Mouse (Mus musculus) heart, postnatal 4 days (tissue): ENCODE measurements around the gene Cyth3. TPM values are rescaled to one million over a fixed set of nuclear protein-coding genes. Genes with fewer than 3 reads are reported as not detected.

ENCODE experiments used
- DNase-seq: peaks from one replicate; pipeline ENCODE4 v3.0.0; 2021
- total RNA-seq, 2 experiments: library from RNA; stranded (reverse); gene quantifications; 2 replicates each; pipeline ENCODE4 v1.2.3; 2021

Cyth3 gene
- total RNA-seq, result 100 to 1,000 TPM in 1 of 2 experiments, 10 to 100 TPM in 1; 95.3 to 102 TPM

DNA sequence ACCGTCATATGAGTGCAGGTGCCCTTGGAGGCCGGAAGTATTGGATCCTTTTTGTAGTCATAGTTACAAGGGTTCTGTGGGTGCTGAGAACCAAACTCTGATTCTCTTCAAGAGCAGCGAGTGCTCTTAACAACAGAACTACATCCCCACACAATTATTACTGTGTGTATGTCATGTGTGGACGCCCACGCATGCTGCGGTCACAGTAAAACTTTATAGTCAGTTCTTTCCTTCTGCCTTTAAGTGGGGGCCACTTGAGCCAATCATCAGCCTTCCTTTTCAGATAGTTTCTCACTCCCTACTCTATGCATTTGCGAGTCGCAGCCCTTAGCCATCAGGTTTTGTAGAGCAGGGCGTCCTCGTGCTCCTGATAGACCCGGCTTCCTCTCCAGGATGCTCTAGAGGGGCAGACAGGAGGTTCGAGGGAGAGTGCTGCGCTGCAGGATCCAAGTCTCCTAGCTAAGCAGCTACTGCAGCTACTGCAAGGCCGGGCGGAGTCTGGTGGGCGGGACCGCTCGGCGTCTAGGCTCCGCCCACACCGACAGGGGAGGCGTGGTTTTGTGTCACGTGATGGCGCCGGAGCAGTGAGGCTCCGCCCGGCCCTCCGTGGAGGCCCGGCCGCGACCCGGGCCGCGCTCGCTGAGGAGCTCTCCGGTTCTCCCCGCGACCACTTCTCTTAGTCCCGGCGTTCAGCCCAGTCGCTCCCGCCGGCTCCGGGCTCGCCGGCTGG, at the start of gene Cyth3:
Cyth3 (plus strand) TSS at position 555 of the 730 bp plus-strand sequence.
- DNase-seq, result peak; percentile 98

GRCm38 (mm10) chr5:143573067-143573466, 49.2 kb upstream of the Cyth3 start:
- no peak for DNase-seq

GRCm38 (mm10) chr5:143574261-143575178, 47.7 kb upstream of the Cyth3 start:
- peak; percentile 50 for DNase-seq

- DNase-seq, result peak; percentile 27
These were observed 42.6 kb upstream of the Cyth3 start for GRCm38 (mm10) chr5:143579537-143580203.

DNA sequence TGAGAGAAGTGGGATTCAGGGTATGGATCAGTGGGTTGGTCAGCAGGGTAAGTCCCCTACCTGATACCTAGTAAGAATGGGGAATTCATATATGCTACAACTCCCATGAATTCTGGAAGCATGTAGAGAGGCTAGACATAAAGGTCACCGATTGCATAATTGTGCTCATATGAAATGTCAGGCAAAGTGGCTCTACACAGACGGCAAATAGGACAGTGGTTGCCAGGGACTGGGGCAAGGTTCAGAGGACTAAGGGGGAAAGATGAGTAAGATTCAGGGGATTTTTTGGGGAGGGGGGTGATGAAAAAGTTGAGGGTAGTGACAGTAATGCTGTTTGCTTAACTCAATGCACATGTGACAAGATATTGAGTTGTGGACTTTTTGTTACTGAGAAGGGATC, 41.3 kb upstream of the Cyth3 start:
- no peak for DNase-seq

GRCm38 (mm10) chr5:143581874-143582273, 40.4 kb upstream of the Cyth3 start:
- DNase-seq, result no peak

- no peak for DNase-seq
These were observed 39.2 kb upstream of the Cyth3 start for GRCm38 (mm10) chr5:143583081-143583480.

- no peak for DNase-seq
These were observed 37.3 kb upstream of the Cyth3 start for GRCm38 (mm10) chr5:143584982-143585381.

DNA sequence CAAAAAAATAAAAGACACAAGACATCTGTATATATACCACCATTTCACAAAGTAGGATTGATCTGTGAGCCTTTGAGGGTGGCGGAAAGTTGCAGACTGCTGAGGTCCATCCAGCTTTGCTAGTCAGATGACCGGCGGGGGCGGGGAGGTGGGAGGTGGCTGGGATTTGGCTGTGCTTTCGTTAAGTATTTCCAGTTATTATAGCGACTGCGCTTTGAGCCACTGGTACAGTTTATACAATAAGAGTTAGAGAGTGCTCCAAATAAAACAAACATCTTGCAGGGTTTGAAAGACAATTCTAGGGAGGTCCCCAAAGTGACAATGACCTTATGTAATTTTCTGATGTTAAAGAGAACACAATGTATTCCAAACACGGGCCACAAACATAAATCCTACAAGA, 35.9 kb upstream of the Cyth3 start:
- DNase-seq, result no peak

DNA sequence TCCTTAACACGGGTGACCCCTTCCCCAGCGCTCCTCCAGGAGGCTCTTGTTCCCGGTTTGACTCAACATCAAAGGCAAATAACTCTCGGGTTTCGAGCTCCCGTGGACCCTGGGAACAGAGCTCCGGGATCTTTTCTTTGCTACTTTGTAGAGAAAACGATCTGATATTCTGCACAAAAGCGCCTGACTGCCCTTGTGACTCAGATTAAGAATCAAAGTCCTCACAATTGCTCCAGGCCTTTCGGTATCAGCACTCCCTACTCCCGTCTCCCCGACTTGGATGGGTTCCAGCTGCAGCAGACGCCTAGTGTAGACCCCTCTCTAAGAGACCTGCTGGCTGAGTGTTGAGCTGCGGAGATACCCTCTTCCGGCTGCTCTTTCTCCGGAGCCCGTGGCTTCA, 33.1 kb upstream of the Cyth3 start:
- peak; percentile 46 for DNase-seq

DNA sequence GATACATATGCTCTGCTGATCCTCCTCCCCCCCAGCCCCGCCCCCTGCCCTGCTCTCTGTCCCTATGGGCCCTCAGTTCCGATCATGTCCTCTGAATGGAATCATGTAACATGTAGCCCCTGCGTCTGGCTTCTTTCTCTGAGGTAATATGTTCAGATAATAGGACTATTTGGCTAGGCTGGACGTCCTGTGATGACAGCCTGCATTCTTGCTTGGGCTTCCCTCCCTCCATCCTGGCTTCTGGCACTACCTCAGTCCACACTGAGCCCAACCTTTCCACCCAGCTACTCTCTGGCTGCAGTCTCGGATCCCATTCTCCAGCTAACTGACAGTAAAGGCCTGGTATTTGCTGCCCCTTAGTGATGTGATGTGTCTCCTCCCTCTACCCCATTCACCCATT, 29.3 kb upstream of the Cyth3 start:
- peak; percentile 62 for DNase-seq

- no peak for DNase-seq
These were observed 28.6 kb upstream of the Cyth3 start for GRCm38 (mm10) chr5:143593563-143594146.

GRCm38 (mm10) chr5:143594291-143595065, 27.8 kb upstream of the Cyth3 start:
- no peak for DNase-seq

GRCm38 (mm10) chr5:143602051-143602450, 20.2 kb upstream of the Cyth3 start:
- peak; percentile 55 for DNase-seq

GRCm38 (mm10) chr5:143604157-143604774, 18.0 kb upstream of the Cyth3 start:
- no peak for DNase-seq

DNA sequence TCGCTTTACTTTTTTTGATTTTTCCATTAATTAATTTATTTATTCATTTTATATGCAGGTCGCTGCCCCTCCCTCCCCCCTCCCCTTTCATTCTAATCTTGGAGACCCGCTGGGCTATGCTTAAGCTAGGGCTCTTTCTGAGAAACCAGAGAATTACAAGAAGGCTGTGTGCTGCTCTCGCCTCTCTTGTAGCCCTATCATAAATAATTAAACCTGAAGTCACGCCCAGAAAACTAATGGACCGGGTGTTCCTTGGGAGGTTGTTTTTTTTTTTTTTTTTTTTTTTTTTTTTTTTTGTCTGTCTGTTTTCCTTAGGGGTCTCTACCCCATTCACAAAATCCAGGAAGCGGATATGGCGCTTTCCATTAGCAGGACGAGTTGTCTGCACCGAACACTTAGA, 15.5 kb upstream of the Cyth3 start:
- no peak for DNase-seq

DNA sequence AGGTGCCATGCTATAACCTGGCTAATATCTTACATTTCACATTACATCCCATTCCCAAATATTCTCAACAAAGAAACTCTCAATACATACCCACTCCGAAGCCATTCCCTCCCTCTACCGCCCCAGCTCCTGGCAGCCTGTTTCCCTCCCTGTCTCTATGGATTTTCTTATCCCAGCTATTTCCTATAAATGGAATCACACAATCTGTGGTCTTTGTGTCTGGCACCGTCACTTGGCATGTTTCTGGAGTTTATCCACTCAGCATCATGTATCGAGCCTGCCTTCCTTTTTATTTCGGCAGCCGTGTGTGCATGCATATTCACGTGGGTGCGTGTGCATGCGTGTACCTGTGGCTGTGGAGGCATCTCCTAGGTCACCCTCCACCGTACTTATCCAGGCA, 14.1 kb upstream of the Cyth3 start:
- DNase-seq, result no peak

DNA sequence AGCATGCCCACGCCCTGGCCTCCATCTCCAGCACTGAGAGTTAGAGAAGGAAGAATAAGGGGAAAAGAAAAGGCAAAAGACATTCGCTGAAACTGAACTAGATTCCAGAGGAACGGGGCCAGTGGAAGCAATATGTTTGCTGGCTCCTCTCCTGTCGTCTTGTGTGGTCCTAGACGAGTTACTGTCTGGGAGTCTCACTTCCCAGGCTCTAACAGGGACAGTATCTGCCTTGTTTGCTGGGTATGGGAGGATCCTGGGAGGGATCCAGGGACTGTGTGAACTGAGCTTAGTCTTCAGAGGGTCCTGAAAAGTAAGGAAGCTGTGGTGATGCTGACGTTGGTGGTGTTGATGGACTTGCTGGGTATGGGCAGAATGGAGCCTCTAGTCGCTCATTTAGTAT, 10.3 kb upstream of the Cyth3 start:
- peak; percentile 41 for DNase-seq

- no peak for DNase-seq
These were observed 9.0 kb upstream of the Cyth3 start for GRCm38 (mm10) chr5:143613265-143613664.

DNA sequence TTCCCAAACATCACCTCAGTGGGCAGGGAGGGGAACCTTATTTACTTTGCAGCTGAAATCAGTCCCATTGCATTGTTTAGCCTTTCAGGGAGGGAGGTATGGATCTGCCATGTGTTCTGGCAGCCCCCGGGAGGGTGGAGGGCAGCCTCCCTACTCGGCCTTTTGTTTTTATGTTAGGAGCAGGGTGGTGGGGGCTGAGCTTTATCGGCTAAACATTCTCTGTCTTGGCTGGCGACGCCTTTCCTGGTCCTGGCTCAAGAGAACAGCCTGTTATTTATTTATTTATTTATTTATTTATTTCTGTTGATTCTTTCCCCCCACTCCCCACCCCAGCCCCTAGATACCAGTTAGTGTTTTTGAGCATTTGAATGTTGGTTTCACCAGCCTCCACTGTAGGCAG, 7.7 kb upstream of the Cyth3 start:
- DNase-seq, result no peak

DNA sequence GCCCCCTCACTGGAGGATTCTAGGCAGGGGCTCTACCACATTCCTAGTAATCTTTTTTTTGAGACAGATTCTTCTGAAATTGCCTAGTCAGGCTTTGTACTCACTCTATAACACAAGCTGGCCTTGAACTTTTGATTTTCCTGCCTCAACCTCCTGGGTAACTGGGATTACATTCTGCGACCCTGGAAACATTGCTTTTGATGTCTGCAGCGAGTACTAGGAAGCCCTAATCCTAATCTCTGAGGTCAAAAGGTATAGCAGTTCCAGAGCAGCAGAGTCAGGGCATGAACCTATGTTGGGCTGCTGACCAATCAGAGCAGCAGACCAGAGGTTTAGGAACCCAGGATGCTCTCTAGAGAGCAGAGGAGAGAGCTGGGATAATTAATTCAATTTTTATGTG, 6.9 kb upstream of the Cyth3 start:
- no peak for DNase-seq
